Mouse (Mus musculus): ENCODE data around the gene Gm5796.
"Not testable (repeated sequence)": the region's sequence is repeated elsewhere in the genome, so short reads cannot be mapped to it uniquely, and the experiment has no call there.

Gene Gm5796

GRCm38 (mm10) chr14:4023641-4024040, at the start of gene Gm5796:
Gm5796 (plus strand) TSS chr14:4023941.
- DNase-seq (ENCODE audit: low spot score in 2 of 2): not testable (repeated sequence)

- not testable (repeated sequence) for DNase-seq (ENCODE audit: low spot score in 2 of 2)
These were observed 25.6 kb upstream of the Gm5796 start, which contains the start of gene Gm3099 for GRCm38 (mm10) chr14:3998094-3998493. Gm3099 (plus strand) TSS chr14:3998394.

GRCm38 (mm10) chr14:4083820-4084219, 60.1 kb downstream of the Gm5796 start, which contains the start of gene Gm3115:
Gm3115 (plus strand) TSS chr14:4084120.
- not testable (repeated sequence) for DNase-seq (ENCODE audit: low spot score in 2 of 2)
